Mouse (Mus musculus): Measurements from ENCODE around the gene Etv2. TPM values are rescaled to one million over a fixed set of nuclear protein-coding genes. Genes with fewer than 3 reads are reported as not detected.

Gene Etv2
- polyA plus RNA-seq, 1 experiment from 2014 or later: 2.6 TPM

DNA sequence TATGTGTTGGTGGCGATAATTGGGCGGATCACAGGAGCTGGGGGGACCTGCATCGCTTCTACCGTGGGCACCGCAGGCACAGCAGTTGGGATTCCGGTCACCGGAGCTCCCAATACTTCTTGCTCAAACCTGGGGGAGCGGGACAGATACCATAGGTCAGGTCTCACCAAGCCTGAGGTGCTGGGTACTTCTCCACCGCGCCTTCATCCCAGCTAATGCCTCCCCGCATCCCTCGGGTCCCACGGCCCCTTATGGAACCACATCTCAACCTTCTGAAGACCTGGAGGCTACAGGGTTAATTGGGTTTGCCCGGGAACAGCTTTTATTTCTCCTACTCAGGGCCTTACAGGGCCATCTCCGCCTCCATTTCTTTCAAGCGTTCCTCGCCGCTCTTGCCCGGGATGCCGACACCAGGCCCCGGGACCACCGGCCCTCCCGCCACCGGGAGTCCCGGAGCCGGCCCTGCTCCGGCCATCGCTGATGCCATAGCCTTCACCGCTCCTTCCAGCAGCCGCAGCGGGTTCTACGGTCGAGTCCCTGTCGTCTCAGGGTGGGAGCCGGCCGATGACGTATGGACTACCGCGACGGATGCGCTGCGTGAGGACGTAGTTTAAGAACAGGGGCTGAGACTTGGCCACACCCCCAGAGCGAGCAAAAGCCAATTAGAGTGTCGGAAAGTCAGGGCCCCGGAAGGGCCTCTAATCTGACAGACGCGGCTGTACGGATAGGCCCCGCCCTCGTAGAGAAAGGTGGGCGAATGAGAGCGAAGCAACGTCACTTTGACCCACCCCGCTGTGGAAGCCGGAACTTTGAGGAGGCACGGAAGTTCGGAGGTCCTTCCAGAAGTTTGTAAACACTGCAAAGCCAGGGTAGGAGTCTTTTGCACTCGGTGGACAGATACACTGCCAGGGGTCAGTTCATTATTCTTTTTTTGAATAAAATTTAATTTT is 14.2 kb upstream of the Etv2 start, which contains the start of gene Rbm42:
Gene Rbm42, minus strand, starts transcription at position 727 of the 950 bp plus-strand sequence.
- H3K36me3 ChIP-seq (ENCODE audit: control insufficient read depth, insufficient read depth, low read length): peaks cover 21% of the 10 kb centered on the region
- 2% methylated on average over 59 of the region's 59 CpGs for whole genome bisulfite sequencing (ENCODE audit: insufficient replicate concordance)
- peak; percentile 97 for ATAC-seq (replicated peaks; ENCODE audit: insufficient number of reproducible peaks, low FRiP score, low TSS enrichment)

DNA sequence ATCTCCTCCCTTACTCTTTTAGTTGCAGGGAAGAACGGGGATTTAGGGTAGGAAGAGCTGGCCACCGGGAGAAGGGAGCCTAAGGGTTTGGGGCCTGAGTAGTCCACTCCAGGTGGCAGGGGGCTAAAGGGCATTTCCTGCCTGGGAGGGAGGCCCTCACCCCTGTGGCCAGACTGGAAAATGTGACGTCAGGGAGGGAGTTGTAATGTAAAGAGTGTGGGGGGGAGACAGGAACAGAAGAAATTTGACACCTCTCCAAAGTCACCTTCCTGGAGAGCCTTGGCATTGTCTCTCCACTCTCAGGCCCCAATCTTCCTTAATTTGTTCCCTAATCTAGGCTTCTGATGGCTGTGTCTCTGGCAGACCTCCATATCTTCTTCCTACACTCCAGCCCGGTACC is 3.4 kb upstream of the Etv2 start:
- H3K27ac ChIP-seq (ENCODE audit: low read depth, low read length): peak overlapping the region; percentile 1; the same call in 1 of the 2 replicates
- H3K9me3 ChIP-seq (replicated peaks; ENCODE audit: control insufficient read depth, low read length): no peaks in the 10 kb centered on the region
- WGBS (ENCODE audit: insufficient replicate concordance): 9% methylated on average over 4 of the region's 4 CpGs
- H3K9ac ChIP-seq (ENCODE audit: low read depth, low read length): no peak overlapping the region
- H3K4me1 ChIP-seq (ENCODE audit: control insufficient read depth, insufficient read depth, low read length): 0 out of 2 replicates have a peak, but pooled peaks cover 4% of the 10 kb centered on the region
- peaks cover 18% of the 10 kb centered on the region for H3K36me3 ChIP-seq (ENCODE audit: control insufficient read depth, insufficient read depth, low read length)
- no peak overlapping the region for H3K4me2 ChIP-seq
- H3K4me3 ChIP-seq (ENCODE audit: low read depth, low read length): no peak overlapping the region
- peaks cover 18% of the 10 kb centered on the region for H3K27me3 ChIP-seq (ENCODE audit: control insufficient read depth, insufficient read depth, low read length)
- no peak for ATAC-seq (replicated peaks; ENCODE audit: insufficient number of reproducible peaks, low FRiP score, low TSS enrichment)

More for the DNA sequence above, 14.2 kb upstream of the Etv2 start, which contains the start of gene Rbm42:
- Histone ChIP-seq H3K9ac (ENCODE audit: low read depth, low read length) (peak within 1 kb of the TSS; percentile 97), H3K27me3 (ENCODE audit: control insufficient read depth, insufficient read depth, low read length) (no peaks in the 10 kb centered on the region), H3K4me3 (ENCODE audit: low read depth, low read length) (peak within 1 kb of the TSS; percentile 93), H3K9me3 (replicated peaks; ENCODE audit: control insufficient read depth, low read length) (no peaks in the 10 kb centered on the region), H3K27ac (ENCODE audit: low read depth, low read length) (peak within 1 kb of the TSS; percentile 60), H3K4me2 (peak within 1 kb of the TSS; percentile 97), H3K4me1 (ENCODE audit: control insufficient read depth, insufficient read depth, low read length) (no peaks in the 10 kb centered on the region)

DNA sequence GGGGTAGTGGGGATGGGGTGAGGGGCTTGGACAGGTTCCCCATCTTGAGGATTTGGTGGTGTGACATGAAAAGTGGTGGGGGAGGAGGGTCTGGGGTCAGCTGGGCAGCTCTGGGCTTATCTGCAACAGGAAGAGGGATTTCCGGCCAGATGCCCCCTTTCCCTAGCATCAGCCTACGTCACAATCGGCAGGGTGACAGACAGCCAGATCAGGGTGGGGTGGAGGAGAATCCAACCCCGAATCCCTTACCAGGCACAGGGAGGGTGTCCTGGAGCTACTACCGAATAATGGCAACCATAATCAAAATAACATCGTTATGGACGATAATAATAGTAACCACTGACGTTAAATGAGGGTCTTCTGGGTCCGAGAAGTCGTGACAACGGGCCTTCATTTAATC is 743 bp upstream of the Etv2 start:
- Histone ChIP-seq H3K36me3 (ENCODE audit: control insufficient read depth, insufficient read depth, low read length) (peaks cover 7% of the 10 kb centered on the region), H3K27ac (ENCODE audit: low read depth, low read length) (no peak overlapping the region), H3K4me2 (peak overlapping the region; percentile 53), H3K9ac (ENCODE audit: low read depth, low read length) (no peak overlapping the region), H3K4me1 (ENCODE audit: control insufficient read depth, insufficient read depth, low read length) (0 out of 2 replicates have a peak, but pooled peaks cover 4% of the 10 kb centered on the region), H3K27me3 (ENCODE audit: control insufficient read depth, insufficient read depth, low read length) (peaks cover 40% of the 10 kb centered on the region), H3K9me3 (replicated peaks; ENCODE audit: control insufficient read depth, low read length) (no peaks in the 10 kb centered on the region), H3K4me3 (ENCODE audit: low read depth, low read length) (no peak overlapping the region)
- ATAC-seq (replicated peaks; ENCODE audit: insufficient number of reproducible peaks, low FRiP score, low TSS enrichment): peak; percentile 64; the same call in 1 of the 2 replicates
- 14% methylated on average over 11 of the region's 11 CpGs for WGBS (ENCODE audit: insufficient replicate concordance)

DNA sequence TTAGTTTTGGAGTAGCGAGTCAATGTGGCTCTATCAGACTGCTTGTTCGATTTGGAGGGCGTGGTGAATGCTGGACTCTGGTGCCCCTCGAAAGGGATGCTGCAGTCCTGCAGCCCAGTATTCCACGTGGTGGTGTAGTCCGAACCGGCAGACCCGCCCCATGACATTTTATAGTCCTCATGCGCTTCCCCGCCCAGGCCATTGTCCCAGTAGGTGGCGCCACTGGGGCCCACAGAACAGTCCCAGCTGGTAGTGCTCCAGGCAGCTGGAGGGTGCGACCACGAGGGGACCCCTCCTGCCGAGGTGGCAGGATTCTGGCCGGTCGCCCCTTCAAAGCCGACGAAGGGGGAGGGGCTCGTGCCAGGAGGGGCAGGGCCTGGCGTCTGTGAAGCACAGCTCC is 1.0 kb downstream of the Etv2 start:
- peak overlapping the region; percentile 53 for H3K4me2 ChIP-seq
- WGBS (ENCODE audit: insufficient replicate concordance): 2% methylated on average over 20 of the region's 20 CpGs
- no peaks in the 10 kb centered on the region for H3K9me3 ChIP-seq (replicated peaks; ENCODE audit: control insufficient read depth, low read length)
- H3K27ac ChIP-seq (ENCODE audit: low read depth, low read length): no peak overlapping the region
- H3K4me1 ChIP-seq (ENCODE audit: control insufficient read depth, insufficient read depth, low read length): 0 out of 2 replicates have a peak, but pooled peaks cover 4% of the 10 kb centered on the region
- H3K27me3 ChIP-seq (ENCODE audit: control insufficient read depth, insufficient read depth, low read length): peaks cover 41% of the 10 kb centered on the region
- H3K9ac ChIP-seq (ENCODE audit: low read depth, low read length): no peak overlapping the region
- H3K36me3 ChIP-seq (ENCODE audit: control insufficient read depth, insufficient read depth, low read length): no peaks in the 10 kb centered on the region
- peak overlapping the region; percentile 11 for H3K4me3 ChIP-seq (ENCODE audit: low read depth, low read length)
- ATAC-seq (replicated peaks; ENCODE audit: insufficient number of reproducible peaks, low FRiP score, low TSS enrichment): no peak

DNA sequence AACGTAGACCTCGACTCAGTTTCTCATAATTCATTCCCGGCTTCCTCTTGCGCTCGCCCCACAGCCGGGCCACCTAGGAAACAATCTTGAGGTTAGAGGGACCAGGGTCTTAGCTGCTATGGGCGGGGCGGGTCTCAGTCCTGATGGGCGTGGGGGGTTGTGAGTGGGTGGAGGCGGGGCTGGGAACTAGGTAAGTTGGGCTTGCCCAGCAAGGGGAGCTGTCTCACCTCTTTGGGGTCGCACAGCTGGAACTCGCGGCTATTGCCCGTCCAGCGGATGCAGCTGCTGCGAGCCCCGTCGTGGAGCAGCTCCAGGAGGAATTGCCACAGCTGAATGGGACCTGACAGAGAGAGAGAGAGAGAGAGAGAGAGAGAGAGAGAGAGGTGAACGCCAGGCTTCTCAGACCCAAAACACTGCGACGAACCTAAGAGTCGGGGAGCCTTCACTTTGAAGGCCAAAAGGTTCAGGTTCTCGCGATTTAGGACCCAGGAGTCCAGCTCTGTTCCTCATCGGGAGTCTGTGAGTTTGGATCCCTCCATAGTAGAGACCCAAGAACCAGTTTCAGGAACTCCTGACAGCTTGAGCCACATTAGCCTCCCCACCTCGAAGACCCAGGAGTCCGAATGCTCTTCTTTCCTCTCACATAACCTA is 1.8 kb downstream of the Etv2 start:
- no peak for ATAC-seq (replicated peaks; ENCODE audit: insufficient number of reproducible peaks, low FRiP score, low TSS enrichment)
- H3K4me3 ChIP-seq (ENCODE audit: low read depth, low read length): peak overlapping the region; percentile 16; the same call in 1 of the 2 replicates
- 12% methylated on average over 27 of the region's 27 CpGs for WGBS (ENCODE audit: insufficient replicate concordance)
- no peak overlapping the region for H3K9ac ChIP-seq (ENCODE audit: low read depth, low read length)
- H3K4me1 ChIP-seq (ENCODE audit: control insufficient read depth, insufficient read depth, low read length): 0 out of 2 replicates have a peak, but pooled peaks cover under 1% of the 10 kb centered on the region
- no peak overlapping the region for H3K27ac ChIP-seq (ENCODE audit: low read depth, low read length)
- no peaks in the 10 kb centered on the region for H3K9me3 ChIP-seq (replicated peaks; ENCODE audit: control insufficient read depth, low read length)
- peak overlapping the region; percentile 40 for H3K4me2 ChIP-seq
- H3K27me3 ChIP-seq (ENCODE audit: control insufficient read depth, insufficient read depth, low read length): peaks cover 41% of the 10 kb centered on the region
- no peaks in the 10 kb centered on the region for H3K36me3 ChIP-seq (ENCODE audit: control insufficient read depth, insufficient read depth, low read length)

DNA sequence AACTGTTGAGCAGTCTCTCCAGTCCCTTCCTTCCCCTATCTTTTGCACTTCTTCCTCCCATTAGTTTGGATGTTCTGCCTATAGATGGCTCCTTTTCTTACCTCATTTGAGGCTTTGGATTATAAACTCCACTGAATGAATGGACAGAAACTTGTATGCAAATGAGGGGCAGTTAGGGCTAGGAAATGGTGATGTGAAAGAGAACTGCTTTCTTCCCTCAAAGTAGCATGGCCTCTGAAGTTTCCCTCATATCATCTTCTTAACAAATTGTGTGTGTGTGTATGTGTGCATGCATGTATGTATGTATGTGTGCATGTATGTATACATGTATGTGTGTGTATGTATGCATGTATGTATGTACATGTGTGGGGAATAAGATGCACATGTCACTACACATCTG is 6.6 kb downstream of the Etv2 start:
- H3K4me1 ChIP-seq (ENCODE audit: control insufficient read depth, insufficient read depth, low read length): peaks cover 8% of the 10 kb centered on the region
- peaks cover 4% of the 10 kb centered on the region; the same call in 1 of the 2 replicates for H3K36me3 ChIP-seq (ENCODE audit: control insufficient read depth, insufficient read depth, low read length)
- H3K27me3 ChIP-seq (ENCODE audit: control insufficient read depth, insufficient read depth, low read length): peaks cover 22% of the 10 kb centered on the region
- no peaks in the 10 kb centered on the region for H3K9me3 ChIP-seq (replicated peaks; ENCODE audit: control insufficient read depth, low read length)
- H3K27ac ChIP-seq (ENCODE audit: low read depth, low read length): no peak overlapping the region
- ATAC-seq (replicated peaks; ENCODE audit: insufficient number of reproducible peaks, low FRiP score, low TSS enrichment): no peak
- no peak overlapping the region for H3K4me2 ChIP-seq
- no peak overlapping the region for H3K9ac ChIP-seq (ENCODE audit: low read depth, low read length)
- H3K4me3 ChIP-seq (ENCODE audit: low read depth, low read length): no peak overlapping the region

DNA sequence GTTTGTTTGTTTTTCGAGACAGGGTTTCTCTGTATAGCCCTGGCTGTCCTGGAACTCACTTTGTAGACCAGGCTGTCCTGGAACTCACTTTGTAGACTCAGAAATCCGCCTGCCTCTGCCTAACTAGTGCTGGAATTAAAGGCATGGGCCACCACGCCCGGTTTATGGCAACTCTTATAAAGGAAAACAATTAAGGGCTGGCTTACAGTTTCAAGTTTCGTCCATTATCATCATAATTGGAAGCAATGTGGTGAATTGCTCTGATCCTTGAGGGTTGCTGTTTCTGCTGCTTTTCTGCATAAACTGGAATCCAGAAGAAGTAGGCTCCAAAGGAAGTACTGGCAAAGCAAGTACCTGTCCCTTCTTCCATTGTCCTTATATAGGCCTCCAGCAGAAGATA is 9.0 kb downstream of the Etv2 start:
- Histone ChIP-seq H3K27me3 (ENCODE audit: control insufficient read depth, insufficient read depth, low read length) (peaks cover 3% of the 10 kb centered on the region; the same call in 1 of the 2 replicates), H3K4me1 (ENCODE audit: control insufficient read depth, insufficient read depth, low read length) (peaks cover 8% of the 10 kb centered on the region), H3K36me3 (ENCODE audit: control insufficient read depth, insufficient read depth, low read length) (peaks cover 15% of the 10 kb centered on the region), H3K9me3 (replicated peaks; ENCODE audit: control insufficient read depth, low read length) (no peaks in the 10 kb centered on the region), H3K9ac (ENCODE audit: low read depth, low read length) (no peak overlapping the region), H3K4me2 (no peak overlapping the region; the same call in 1 of the 2 replicates), H3K27ac (ENCODE audit: low read depth, low read length) (no peak overlapping the region), H3K4me3 (ENCODE audit: low read depth, low read length) (no peak overlapping the region)
- 85% methylated on average over 5 of the region's 5 CpGs for WGBS (ENCODE audit: insufficient replicate concordance)
- no peak for ATAC-seq (replicated peaks; ENCODE audit: insufficient number of reproducible peaks, low FRiP score, low TSS enrichment)

DNA sequence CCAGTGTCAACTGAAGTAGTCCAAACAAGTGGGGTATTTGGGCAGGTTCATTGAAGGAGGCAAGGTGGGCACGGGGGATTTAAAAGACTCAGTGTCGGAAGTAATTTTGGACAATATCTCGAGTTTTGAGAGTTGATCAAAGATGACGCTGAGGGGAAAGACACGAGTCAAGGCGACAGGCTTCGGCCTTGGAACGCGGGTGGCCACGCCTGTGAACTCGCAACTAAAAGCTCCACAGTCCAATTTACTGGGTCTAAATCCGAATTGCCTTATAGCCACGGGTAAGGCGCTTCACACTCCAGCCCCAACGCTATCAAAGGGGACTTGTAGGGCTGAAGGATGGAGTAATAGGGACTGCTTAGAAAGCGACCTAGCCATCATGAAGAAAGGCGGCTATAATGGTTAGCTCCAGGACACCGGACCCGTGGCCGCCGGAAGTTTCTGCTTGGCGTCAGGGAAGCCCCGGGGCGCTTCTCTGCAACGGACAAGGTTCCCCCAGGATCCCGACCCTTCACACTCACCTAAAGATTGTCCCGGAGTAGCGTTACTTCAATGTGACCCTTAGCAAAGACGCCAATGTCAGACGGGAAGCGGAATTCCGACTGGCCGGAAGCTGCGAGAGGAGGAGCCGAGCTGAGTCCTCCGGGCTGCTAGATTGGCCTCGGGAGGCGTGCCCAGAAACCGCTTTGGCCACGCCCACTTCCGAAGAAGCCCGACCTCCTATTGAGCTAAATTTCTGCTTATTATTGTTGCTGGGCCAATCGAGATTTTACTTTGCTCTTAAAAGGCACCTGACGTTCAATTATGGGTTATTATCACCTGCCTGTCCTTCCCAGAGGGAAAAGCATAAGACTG is 9.9 kb downstream of the Etv2 start, which contains the start of gene Cox6b1:
Gene Cox6b1, minus strand, starts transcription at position 622 of the 855 bp plus-strand sequence.
- under 1% methylated on average over 44 of the region's 44 CpGs for WGBS (ENCODE audit: insufficient replicate concordance)

More for the DNA sequence above, 9.9 kb downstream of the Etv2 start, which contains the start of gene Cox6b1:
- peak within 1 kb of the TSS; percentile 93 for H3K4me2 ChIP-seq
- H3K36me3 ChIP-seq (ENCODE audit: control insufficient read depth, insufficient read depth, low read length): peaks cover 19% of the 10 kb centered on the region
- H3K4me3 ChIP-seq (ENCODE audit: low read depth, low read length): peak within 1 kb of the TSS; percentile 88
- peak within 1 kb of the TSS; percentile 96 for H3K9ac ChIP-seq (ENCODE audit: low read depth, low read length)
- no peaks in the 10 kb centered on the region for H3K9me3 ChIP-seq (replicated peaks; ENCODE audit: control insufficient read depth, low read length)
- H3K27ac ChIP-seq (ENCODE audit: low read depth, low read length): peak within 1 kb of the TSS; percentile 73
- peak; percentile 87 for ATAC-seq (replicated peaks; ENCODE audit: insufficient number of reproducible peaks, low FRiP score, low TSS enrichment)
- H3K4me1 ChIP-seq (ENCODE audit: control insufficient read depth, insufficient read depth, low read length): peaks cover 8% of the 10 kb centered on the region
- no peaks in the 10 kb centered on the region for H3K27me3 ChIP-seq (ENCODE audit: control insufficient read depth, insufficient read depth, low read length)
